8 mouse cellular contexts compared by ENCODE assay signal in the genomic region with DNA sequence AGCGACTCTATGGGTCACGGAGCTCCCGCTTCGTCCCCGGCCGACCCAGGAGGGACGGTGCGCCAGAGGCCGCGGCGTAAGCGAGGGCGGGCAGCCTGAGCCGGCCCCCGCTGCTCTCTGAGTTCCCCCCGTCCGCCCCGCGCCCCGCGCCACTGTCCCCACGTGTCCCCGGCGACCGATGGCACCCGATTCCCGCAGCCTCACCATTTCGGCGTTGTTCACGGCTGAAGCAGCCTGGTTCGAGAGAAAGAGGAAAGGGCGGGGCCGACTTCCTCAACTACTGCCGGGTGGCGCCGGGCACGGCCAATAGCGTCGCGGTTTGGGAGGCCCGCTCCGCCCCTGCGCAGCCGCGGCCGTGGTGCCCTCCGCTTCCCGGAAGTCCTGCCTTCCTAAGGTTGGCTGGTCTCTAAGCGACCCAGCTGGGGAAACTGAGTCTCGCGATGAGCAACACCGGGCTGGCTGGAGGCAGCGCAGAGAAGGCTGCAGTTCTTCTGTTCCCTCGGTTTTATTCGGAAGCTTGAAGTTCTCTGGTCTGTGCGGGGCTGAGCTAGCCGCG. TPM values are rescaled to one million over a fixed set of nuclear protein-coding genes. Genes with fewer than 3 reads are reported as not detected.
DNase-seq lines count a peak whose midpoint lies in the region; ATAC-seq lines count a peak whose summit lies in the region.

Gene Arpc5l (plus strand): TSS at position 469 of the 556 bp plus-strand sequence.

- peaks cover 73% of the 10 kb centered on the region for H3K4me1 ChIP-seq in megakaryocyte, embryonic 14.5 days

- peak; percentile 69 for ATAC-seq in common myeloid progenitor, adult 5-6 weeks (replicated peaks; ENCODE audit: low read depth, poor library complexity, severe bottlenecking)

- H3K36me3 ChIP-seq in megakaryocyte, embryonic 14.5 days (replicated peaks; ENCODE audit: low read length) = peaks cover 40% of the 10 kb centered on the region

- H3K4me3 ChIP-seq in megakaryocyte, embryonic 14.5 days (replicated peaks) = peak within 1 kb of the TSS; percentile 93

- H3K27me3 ChIP-seq in megakaryocyte, embryonic 14.5 days (replicated peaks) = no peaks in the 10 kb centered on the region

- peak; percentile 97 for DNase-seq in ZHBTc4 (ENCODE audit: low read depth, low spot score)
- peak; percentile 77 to 85 for DNase-seq in gastrocnemius, adult 8-10 months (ENCODE audit: low spot score in 2 of 2)
- DNase-seq in hindlimb bud, embryonic 11.5 days (ENCODE audit: extremely low spot score, low read depth, low spot score) = peak; percentile 33
- peak; percentile 75 to 90 for DNase-seq in left cerebral cortex, adult 8-10 months (ENCODE audit: low spot score in 2 of 2)
- peak; percentile 96 for DNase-seq in right cerebral cortex, postnatal 10 days (ENCODE audit: low spot score in 2 of 2)
- peak; percentile 86 for DNase-seq in urinary bladder, postnatal 25 days (ENCODE audit: low spot score)

- no peaks in the 10 kb centered on the region for H3K9me3 ChIP-seq in megakaryocyte, embryonic 14.5 days

RNA-seq across cellular contexts. Expression of gene Arpc5l, which starts in this region (rescaled TPM):
- total RNA-seq in common myeloid progenitor, adult 5-6 weeks (2017) = 56.4 and 67.3 TPM in 2 replicates
- 100 to 1,000 TPM; 120 to 151 (median 137) TPM for total RNA-seq in gastrocnemius, adult 8-10 months (2022)
- total RNA-seq in left cerebral cortex, adult 8-10 months (2022) = 10 to 100 TPM; 89.2 to 98.8 (median 93.9) TPM
- 83.7 and 123 TPM in 2 replicates for polyA plus RNA-seq in megakaryocyte, embryonic 14.5 days (2012; ENCODE audit: insufficient read depth, low replicate concordance)

Comparison
In these comparisons a context has a peak if more than half of its experiments do, and no peak if none do; other contexts are left out.
1. Peak in every context shown above with its lines: DNase-seq, ATAC-seq and H3K4me3 ChIP-seq.
2. DNase-seq: peak in every context shown above with its lines; median percentile 97 in ZHBTc4; 96 in right cerebral cortex, postnatal 10 days; 86 in urinary bladder, postnatal 25 days; 82 in left cerebral cortex, adult 8-10 months; 81 in gastrocnemius, adult 8-10 months; 33 in hindlimb bud, embryonic 11.5 days.